Mouse (Mus musculus) neural tube, embryonic 10.5 days (tissue): ENCODE measurements around the gene Prkag2.
"Not testable (repeated sequence)": the region's sequence is repeated elsewhere in the genome, so short reads cannot be mapped to it uniquely, and the experiment has no call there.

Experiments
- DNase-seq: peaks from one replicate; pipeline ENCODE4 v3.0.0-alpha.2; 2017; ENCODE audit warnings: low spot score; ENCODE audit errors: extremely low spot score

Gene Prkag2

DNA sequence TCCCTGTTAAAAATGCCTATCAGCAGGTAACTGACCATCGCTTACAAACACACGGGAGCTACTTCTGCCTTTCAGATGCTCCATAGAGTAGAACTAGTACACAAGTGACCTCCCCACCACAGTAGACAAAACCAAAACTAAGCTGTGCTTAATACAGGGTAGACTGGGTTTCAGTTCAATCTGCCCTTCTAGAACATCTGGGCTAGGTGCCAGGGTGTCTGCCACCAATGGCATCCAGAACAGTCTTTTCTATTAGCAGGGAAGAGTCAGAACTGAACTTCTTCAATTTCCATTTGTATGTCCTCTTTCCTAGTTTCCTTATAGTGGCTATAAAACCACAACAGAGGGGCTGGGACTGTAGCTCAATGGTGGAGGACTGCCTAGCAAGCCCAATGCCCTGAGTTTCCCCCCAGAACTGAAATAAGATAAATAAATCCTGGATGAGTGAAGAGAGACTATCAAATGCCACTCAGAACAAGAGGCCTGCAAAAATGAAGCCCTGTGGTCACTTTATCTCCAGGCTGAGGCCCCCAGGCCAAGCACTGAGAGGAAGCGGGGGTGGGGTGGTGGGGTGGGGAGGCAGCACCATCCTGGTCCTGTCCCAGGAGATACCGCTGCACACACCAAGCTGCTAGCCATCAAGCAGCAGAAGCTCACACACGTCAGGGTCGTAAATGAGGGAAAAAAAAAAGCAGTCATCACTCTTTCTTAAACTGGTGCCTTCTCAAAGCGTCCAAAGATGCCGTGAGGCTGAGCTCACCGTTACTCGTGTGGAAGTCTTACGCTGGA, 222.4 kb downstream of the Prkag2 start:
- DNase-seq = no peak

DNA sequence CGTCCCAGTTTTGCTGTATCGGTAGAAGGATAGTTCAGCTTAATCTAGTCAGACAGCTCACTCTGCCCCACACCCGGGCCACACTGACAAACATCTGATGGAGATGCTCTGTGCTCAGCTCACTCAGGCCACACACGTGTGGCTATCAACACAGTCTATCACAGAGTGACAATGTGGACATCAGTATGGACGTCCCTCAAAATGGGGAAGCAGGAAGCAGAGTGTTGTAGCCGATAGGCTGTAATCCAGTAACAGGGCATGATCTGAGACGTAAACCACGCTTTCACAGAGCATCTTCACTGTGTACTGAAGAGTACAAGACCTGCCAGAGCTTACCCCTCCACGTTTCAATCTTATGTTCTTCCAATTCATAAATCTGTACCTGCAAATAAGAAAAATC, 223.8 kb downstream of the Prkag2 start:
- no peak for DNase-seq

DNA sequence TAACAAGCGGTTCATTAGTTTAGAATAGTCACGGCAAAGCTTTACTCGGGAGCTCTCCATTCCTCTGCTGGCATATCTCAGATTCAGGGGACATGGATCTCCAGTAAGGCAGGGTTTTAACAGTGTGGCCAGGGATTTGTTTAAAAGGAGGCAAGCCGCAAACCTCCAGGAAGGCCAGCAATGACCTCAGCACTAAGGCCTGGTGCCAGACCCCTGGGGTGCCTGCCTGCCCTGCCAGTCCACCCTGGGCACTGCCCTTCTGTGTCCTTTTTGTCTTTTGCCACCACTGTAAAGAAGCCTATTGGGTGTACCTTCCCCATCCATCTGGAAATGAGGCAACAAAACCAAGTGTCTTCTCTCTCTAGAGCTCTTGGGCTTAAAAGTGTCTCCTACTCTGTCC, 226.3 kb downstream of the Prkag2 start:
- no peak for DNase-seq

DNA sequence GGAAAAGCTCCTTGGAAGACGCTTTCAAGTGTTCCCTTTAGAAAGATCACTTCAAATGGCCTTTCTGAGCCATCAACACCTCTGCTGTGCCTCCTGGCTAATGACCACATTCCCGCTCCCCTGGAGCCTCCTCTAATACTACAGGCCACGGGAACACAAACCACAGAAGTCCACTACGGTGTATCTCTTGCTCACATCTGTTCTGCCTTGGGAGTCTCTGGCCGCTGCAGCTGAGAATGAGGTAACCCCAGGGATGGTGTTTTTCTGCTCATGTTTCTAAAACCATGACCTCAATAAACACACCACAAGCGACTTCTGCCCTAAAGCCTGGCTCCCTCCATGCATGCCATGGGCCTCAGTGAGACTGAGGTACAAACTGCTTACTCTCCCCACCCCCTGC, 227.2 kb downstream of the Prkag2 start:
- DNase-seq = no peak

DNA sequence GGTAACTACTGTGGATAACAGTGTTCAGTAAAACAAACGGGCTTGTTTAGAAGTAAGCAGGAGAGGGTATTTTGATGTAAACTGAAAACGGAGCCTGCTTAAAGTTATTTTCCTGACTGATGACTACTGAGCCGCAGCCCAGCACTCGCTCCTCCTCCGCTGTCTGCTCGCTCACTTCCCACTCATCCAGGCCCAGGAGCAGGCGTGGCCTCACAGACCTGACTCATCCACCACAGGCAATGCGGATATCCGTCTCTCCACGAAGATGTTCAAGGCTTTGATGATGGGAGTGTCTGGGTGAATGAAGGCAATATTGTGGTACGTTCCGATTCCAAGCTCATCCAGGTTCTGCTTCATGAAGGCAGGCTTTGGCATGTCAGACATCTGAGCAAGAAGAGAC, 229.2 kb downstream of the Prkag2 start:
- no peak for DNase-seq

DNA sequence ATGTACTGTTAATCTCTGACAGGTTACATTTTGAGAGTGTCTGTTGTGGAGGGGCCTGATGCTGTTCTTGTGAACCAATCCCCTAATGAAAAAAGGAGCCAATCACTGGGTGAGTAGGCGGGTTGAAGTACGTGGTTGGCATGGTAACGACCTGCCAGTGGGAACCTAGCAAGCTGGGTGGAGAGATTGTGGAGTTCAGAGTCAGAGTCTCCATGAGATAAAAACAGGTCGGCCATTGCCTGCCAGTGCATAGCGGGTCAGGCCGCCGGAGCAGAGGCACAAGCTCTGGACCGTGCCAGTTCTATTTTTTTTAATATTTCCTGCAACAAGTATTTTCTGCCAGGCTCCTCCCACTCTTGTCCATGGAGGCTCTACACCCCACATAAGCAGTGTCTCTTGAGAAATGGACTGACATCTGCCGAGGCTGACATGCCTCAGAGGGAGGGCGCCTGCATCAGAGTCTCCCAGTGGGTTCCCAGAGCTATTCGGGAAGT, 230.6 kb downstream of the Prkag2 start:
- no peak for DNase-seq

DNA sequence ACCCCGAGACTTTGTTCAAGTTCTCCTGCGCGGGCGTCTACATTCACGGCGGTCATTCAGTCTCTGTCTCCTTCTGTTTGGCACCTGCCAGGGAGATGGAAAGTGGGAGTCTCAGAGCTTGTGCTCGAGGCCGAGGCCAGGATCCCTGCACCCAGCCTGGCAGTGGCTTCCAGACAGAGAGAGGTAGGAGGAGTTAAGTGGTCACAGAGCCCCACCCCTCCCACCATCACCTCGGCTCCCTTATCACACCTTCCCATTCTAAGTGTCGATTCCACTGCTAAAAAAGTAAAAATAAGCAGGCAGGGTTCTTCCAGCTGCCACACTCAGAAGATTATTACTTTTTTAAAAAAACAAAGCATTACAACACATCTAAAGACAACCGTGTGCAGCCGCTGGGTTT, 236.6 kb downstream of the Prkag2 start:
- DNase-seq = no peak

DNA sequence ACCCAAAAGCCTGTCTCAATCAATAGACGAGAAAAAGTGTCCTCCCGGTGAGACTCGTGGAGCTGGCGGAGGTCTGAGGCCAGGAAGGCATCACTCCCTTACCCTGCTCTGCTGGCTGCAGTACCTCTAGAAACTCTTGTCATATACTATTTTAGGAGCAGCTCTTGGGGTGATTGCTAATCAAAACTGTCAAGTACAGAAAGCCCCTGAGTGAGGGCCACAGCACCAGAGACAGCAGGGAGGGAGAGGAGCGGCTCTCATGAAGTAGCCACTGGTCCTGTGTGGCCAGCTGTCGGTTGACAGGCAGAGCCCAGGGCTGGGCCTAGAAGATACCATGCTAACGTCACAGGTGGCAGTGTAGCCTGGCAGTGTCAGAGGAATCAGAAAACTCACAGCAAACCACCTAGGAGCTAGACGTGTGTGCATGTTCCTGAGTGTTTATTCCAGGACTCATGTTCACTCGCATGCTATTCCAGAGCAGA, 239.0 kb downstream of the Prkag2 start:
- no peak for DNase-seq

DNA sequence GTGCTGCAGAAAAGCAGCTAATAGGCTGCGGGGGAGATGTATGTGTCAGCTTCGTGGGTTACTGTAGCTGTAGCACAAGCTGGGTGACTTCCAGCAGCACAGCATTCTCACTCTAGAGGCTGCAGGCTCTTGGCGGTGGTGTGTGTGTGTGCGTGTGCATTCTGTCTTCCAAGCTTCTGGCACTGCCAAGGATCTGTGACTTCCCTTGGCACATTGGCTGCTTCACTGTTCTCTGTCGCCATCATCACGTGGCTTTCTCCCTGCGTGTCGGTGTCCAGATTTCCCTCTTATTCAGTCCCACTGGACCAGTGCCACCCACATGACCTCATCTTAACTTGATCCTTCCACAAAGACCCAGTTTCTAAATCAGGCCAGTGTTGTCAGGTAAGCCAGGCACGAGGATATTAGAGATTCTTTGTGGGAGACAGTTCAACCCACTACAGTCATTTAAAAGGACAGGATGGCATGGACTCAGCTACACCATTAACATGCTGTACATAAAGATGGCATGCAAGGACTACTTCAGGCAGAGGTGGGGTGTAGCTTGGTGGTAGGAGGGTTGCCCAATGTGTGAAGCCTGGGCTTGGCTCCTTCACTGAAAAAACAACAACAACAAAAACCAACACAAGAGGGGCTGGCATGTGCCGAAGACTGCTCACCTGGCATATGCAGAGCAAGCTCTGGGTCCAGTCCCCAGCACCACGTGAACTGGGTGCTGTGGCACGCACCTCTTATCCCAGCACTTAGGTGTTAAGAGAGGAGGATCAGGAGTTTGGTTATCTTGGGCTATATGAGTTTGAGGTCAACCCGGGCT, 239.6 kb downstream of the Prkag2 start:
- DNase-seq = no peak

DNA sequence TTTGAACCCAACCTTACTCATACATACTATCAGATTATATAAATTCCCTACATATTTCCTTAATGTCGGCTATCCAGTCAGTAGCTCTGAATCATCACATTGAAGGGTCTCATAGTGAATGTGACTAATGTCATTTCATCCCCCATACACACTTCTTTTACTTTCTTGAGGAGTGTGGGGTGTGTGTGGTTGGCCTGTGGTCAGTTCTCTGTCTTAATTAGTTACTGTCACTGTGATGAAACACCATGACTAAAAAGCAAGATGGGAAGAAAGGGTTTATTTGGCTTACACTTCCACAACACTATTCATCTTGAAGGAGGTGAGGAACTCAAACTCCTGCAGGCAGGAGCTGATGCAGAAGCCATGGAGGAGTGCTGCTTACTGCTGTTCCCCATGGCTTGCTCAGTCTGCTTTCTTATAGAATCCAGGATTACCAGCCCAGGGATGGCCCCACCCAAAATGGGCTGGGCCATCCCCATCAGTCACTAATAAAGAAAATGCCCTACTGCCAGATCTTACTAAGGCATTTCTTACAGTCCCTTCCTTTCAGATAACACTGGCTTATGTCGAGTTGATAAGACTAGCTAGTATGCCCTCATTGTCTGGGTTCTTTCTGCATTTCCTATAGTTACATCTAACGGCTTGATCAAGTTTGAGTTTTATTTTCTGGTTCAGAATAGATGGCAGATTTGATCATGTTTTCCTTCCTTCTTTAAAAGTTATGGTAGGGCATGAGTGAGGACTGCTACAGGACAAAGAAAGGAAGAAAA, 240.5 kb downstream of the Prkag2 start:
- no peak for DNase-seq

DNA sequence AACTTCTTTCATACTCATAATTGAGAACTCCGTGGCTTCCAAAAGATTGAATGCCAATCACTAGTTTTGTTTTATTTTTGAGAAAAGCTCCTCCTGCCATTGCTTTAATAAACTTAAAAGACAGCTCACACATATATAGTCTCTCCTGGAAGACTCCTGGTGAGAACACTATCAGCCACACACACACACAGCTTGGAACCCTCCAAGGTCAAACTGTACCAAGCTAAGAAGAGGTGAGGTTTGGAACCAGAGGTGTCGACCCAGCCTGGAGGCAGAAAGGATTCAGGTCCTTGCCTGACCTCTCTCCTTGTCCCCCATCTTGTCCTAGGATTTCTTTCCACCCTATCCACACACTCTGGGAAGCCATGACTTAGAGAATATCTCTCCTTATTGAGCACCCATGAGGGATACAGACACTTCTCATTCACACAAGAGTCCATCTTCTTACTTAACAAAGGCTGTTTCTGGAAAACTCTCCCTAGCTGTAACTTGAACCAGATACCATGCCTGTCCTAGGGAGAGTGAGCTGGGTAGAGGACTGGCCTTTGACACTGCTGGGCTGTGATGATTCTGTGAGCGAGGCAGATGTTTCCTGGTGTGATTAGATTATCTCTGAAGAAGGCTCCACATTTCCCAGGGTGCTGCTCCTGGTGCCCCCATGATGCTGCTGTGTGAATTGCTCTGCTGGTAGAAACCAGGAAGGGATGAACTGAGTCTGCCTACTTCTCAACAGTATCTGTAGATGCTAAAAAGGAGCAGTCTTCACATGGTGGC, 245.4 kb downstream of the Prkag2 start:
- DNase-seq = no peak

DNA sequence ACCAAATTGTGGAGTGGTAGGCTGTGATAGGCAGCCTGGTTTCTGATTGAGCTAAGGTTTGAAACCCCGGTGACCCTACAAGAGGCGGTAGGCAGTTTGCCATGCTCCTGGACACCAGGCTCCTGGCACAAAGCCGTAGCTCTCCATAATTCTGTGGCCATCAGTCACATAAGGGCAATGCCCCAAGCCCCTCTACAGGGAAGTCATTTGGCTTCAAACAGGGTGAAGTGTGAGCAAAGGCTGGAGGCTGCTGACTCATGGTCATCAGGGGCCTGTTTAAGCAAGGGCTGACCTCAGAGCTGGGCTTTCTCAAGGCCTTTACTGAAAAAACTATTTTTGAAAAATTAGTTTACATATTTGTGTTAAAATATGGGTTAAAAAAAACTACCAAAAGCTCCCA, 246.2 kb downstream of the Prkag2 start:
- no peak for DNase-seq

DNA sequence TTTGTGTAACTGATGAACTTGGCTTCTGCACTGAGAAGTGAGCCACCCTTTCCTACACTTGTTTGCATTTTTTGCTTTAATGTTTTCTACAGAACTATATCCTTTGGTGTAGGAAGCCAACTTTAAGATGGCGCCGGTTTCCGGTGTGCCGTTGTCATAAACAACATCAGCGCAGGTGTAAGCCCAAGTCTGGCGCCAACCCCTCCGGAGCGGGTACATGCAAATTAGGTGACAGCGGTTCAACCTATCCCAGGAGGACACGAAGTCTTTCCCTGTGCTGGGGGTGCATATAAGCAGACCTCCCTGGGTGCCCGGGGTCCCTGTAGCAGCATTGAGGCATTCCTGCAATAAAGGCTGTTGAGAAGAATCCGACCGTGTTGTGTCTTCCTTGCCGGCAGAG, 252.2 kb downstream of the Prkag2 start:
- not testable (repeated sequence) for DNase-seq

DNA sequence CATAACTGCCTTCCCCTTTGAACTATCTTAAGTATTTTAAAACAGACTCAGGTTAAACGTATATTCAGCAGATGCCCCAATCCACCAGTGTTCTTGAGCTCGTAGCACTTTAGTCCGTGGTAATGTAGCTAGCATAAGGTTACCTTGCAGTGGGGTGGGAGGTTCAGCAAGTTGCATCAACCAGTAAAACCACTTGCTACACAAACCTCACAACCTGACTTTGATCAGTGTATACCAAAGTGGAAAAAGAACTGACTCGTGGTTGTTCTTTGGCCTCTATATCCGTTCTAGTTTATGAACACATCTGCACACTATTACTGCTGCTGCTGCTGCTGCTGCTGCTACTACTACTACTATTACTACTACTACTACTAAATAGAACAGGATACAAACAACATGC, 256.6 kb downstream of the Prkag2 start:
- no peak for DNase-seq

DNA sequence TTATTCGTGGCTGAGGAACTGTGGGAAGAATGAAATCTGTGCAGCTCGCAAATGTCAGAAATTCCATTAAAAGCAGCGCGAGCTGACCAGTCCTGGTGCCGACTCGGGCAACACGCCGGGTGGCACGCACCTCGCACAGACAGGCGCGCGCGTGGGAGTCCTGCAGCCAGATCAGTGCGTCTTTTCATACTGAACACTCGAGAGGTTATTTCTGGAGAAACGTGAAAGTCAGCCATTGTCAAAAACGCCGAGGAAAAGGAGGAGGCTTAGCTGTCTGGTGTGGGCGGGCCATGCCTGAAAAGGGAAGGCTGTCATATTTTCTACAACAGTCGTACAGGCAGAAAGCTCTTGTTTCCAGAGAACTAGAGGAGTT, 257.4 kb downstream of the Prkag2 start:
- DNase-seq = no peak

DNA sequence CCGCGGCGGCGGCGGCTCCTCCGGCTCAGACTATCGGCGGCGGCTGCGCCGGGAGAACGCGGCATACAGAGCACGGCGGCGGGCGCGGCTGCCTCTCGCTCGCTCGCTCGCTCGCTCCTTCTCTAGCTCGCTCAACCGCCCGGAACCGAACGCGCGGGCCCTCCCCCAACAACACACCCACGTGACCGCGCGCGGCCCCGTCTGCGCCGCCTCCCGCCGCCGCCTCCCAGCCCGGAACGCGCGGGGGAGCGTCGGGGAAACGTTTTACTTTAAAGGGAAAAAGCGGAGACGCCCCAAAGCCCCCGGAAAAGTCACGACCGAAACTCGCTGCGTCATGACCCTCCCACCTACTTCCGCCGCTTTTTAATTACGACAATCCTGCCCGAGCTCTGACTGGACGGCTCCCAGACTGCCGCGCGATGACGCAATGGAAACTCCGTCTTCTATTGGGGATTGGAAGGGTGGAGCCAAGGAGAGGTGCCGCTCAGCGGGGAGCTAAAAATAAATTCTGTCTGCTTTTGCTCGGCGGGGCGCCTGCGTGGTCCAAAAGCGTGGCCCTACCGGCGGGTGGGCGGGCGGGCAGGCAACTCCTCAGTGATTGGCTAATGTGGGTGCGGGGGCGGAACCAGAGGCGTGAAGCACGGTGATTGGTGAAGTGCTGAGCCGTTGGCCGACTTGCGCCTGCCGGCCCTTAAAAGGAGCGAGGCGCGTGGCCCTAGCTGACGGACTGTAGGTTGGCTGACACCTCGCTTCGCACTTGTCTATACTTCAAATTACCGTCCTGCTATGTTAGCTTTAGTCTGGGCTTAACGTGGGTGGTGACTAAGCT, 258.0 kb downstream of the Prkag2 start, which contains the start of gene Rheb:
Gene Rheb, minus strand, starts transcription at position 351 of the 829 bp plus-strand sequence.
- DNase-seq = peak; percentile 98

DNA sequence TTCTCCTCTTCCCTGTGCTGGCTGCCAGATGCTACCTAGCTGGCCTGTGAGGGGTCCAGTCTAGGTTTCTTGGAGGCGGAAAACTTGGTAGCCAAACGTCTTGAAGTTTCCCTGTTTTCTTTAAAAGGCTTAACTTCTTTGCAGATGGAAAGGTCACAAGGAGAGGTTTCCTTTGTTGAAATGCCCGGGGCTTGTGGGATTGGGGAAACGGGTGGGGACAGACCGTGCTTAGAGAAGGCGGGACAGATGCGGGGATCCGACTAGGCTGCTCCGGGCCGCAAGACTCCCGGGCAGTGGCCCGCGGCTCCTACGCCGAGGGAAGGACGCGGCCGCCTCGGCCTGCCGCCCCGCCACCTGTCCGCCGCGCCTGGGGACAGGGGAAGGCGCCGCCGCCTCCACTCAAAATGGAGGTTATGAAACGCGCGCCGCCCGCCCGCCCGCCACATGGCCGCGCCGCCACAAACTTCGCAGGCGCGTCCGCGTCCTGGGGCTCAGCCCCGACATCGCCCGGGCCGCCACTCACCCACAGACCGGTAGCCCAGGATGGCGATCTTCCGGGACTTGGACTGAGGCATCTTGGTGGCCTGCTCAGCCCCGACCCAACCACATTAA, 258.7 kb downstream of the Prkag2 start:
- no peak for DNase-seq

DNA sequence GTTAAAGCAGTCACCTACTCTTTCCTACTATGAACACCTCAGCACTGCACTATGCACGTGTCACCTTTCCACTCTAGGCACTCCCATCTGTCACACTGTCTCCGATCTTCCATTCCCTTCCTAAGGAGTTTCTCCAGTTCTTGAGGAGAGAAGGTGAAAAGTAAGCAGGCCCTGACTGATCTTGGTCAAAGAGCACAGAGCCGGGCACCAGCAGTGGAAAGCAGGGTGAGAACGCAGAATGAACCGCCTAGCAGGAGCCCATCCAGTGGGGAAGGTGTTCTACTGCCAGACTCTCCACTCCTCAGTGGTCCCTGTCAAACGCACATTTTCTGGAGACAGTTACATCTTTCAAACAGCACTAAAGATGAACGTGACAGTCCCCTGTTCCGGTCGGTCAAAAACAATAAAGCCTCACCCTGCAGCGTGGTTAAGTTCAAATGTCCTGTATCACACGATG, 259.4 kb downstream of the Prkag2 start:
- DNase-seq = no peak

DNA sequence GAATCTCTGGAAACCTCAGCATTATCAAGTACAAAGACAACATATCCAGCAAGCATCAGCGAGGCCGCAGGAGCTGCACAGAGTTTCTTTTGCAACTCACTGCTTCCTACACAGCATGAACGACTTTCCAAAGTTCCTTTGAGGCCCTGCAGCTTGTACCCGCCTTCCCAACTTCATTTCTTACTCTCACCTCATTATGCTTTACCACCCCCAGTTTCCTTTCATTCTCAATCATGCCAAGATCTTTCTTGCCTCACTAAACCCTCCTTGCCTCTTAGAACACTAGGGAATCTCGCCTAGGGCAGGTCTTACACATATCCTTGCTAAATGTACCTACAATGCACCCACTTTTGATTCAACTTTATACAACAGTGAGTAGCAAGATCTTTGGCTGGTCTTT, 266.0 kb downstream of the Prkag2 start:
- no peak for DNase-seq
